Mouse (Mus musculus) hindbrain, embryonic 10.5 days (tissue): ENCODE results near the gene Acsbg1. TPM values are rescaled to one million over a fixed set of nuclear protein-coding genes. Genes with fewer than 3 reads are reported as not detected.

Source experiments
- DNase-seq: peaks from one replicate; pipeline ENCODE4 v3.0.0-alpha.2; 2017; ENCODE audit warnings: low spot score
- H3K27ac ChIP-seq: fragments of 300-500 bp; sonication (generic); 2 replicates; pipeline ENCODE4 v1.5.1; 2016; ENCODE audit warnings: mild to moderate bottlenecking, moderate library complexity
- H3K27me3 ChIP-seq: fragments of 300-500 bp; sonication (generic); 2 replicates; pipeline ENCODE4 v1.6.1; 2016; ENCODE audit warnings: mild to moderate bottlenecking; ENCODE audit not compliant: poor library complexity, insufficient read depth, severe bottlenecking
- H3K36me3 ChIP-seq: fragments of 300-500 bp; sonication (generic); 2 replicates; pipeline ENCODE4 v1.6.1; 2016; ENCODE audit warnings: mild to moderate bottlenecking, moderate library complexity
- H3K4me1 ChIP-seq: fragments of 300-500 bp; sonication (generic); replicated peaks from 2 replicates; pipeline ENCODE4 v1.6.1; 2016; ENCODE audit warnings: mild to moderate bottlenecking
- H3K4me3 ChIP-seq: fragments of 300-500 bp; sonication (generic); 2 replicates; pipeline ENCODE4 v1.5.1; 2016; ENCODE audit warnings: mild to moderate bottlenecking, moderate library complexity
- H3K9me3 ChIP-seq: fragments of 300-500 bp; sonication (generic); 2 replicates; pipeline ENCODE4 v1.6.1; 2016; ENCODE audit warnings: mild to moderate bottlenecking, moderate library complexity
- WGBS: fragments of 180-500 bp; shearing (Covaris S2); methylation state at CpG from one replicate; pipeline ENCODE4 v1.1.7; 2016; 5-methylcytosine and 5-hydroxymethylcytosine counted together
- polyA plus RNA-seq: library from polyadenylated mRNA; unstranded; fragments of >200 nt; fragmentation: Nextera tagmentation; extraction: Ambion mirVana; gene quantifications from 2 replicates; pipeline ENCODE4 v1.2.1, GENCODE M21; 2016

Gene Acsbg1
- polyA plus RNA-seq, 1 experiment from 2014 or later: 8.7 TPM

GRCm38 (mm10) chr9:54558731-54559130, 102.9 kb downstream of the Acsbg1 start:
- Histone ChIP-seq H3K4me1 (peaks cover 14% of the 10 kb centered on the region), H3K9me3 (no peaks in the 10 kb centered on the region), H3K4me3 (no peak overlapping the region), H3K27ac (no peak overlapping the region), H3K36me3 (no peaks in the 10 kb centered on the region), H3K27me3 (peaks cover 24% of the 10 kb centered on the region)
- DNase-seq: no peak
- WGBS: 69% methylated on average over 8 of the region's 8 CpGs

GRCm38 (mm10) chr9:54555044-54555443, 106.6 kb downstream of the Acsbg1 start:
- Histone ChIP-seq H3K36me3 (no peaks in the 10 kb centered on the region), H3K9me3 (no peaks in the 10 kb centered on the region), H3K27me3 (peaks cover 25% of the 10 kb centered on the region), H3K4me1 (peaks cover 8% of the 10 kb centered on the region), H3K27ac (no peak overlapping the region), H3K4me3 (no peak overlapping the region)
- no peak for DNase-seq
- 76% methylated on average over 2 of the region's 2 CpGs for WGBS

Other genes with a start within 250 kb of the Acsbg1 start
- 9.2 and 10.7 TPM in 2 replicates for gene Dmxl2, start 160.2 kb downstream of the Acsbg1 start, polyA plus RNA-seq
- not detected in 2 replicates for gene Sh2d7, start 122.9 kb downstream of the Acsbg1 start, polyA plus RNA-seq
- 13.4 and 17.2 TPM in 2 replicates for gene Cib2, start 101.7 kb downstream of the Acsbg1 start, polyA plus RNA-seq
- 108 and 117 TPM in 2 replicates for gene Idh3a, start 75.5 kb downstream of the Acsbg1 start, polyA plus RNA-seq
- gene Dnaja4, start 37.0 kb upstream of the Acsbg1 start, polyA plus RNA-seq: 4.5 and 4.7 TPM in 2 replicates
- 150 and 174 TPM in 2 replicates for gene Wdr61, start 72.6 kb upstream of the Acsbg1 start, polyA plus RNA-seq
- 1,866 and 1,915 TPM in 2 replicates for gene Crabp1, start 102.9 kb upstream of the Acsbg1 start, polyA plus RNA-seq
- gene Ireb2, start 201.9 kb upstream of the Acsbg1 start, polyA plus RNA-seq: 41.6 and 44.1 TPM in 2 replicates